Mouse (Mus musculus): ENCODE results near the gene Dnm3.

DNA sequence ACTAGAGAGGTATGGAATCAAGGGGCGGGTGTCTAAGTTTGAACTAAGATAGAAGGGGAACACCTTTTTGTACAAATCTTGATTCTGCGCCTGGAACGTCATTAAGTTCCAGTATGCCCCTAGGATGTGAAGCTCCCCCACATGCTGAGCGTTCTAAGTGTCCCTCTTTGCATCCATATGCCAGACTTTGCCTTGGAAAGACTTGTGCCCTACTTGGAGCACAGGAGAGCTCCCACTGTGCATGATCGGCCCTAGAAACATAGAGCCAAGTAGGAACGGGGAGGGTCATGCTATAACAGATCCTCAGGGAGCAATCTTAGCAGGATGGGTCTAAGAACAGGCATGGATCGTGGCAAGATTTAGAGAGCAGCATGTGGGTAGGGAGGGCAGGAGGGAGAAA, 395.1 kb downstream of the Dnm3 start:
- TF ChIP-seq CTCF (IDR thresholded peaks at IDR 0.05; ENCODE audit: insufficient read depth, low read depth, low read length) (no peak), POLR2A (IDR thresholded peaks at IDR 0.05; ENCODE audit: insufficient read depth, low read depth, low read length) (no peak)

Data from olfactory bulb, adult 2 months (tissue).